ENCODE assay signal across 14 mouse cellular contexts in the genomic region with DNA sequence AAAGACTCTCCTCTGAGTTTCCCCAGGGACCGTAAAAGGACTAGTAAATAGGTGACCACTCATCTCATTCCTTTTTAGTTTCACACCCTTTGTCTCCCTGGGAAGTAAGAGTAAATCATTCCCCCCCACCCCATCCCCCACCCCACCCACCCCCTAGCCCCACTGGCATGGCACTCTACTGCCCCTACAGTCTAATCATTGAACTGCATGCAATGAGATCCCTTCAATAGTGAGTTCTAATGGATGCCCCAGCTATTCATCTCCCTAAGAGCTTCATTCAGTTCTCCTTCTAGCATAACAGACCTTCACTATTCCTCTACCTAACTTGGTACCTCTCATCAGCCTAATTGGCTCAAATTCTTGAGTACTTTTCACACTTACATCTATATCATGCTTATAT. TPM values are rescaled to one million over a fixed set of nuclear protein-coding genes. Genes with fewer than 3 reads are reported as not detected.
A peak's percentile ranks its signal among the peaks of the same experiment; 100 is the strongest.
DNase-seq lines count a peak whose midpoint lies in the region; ATAC-seq and TF ChIP-seq lines count a peak whose summit lies in the region.
"Had no signal": no experiment of that assay in that cellular context is flagged by ENCODE, and none has a peak within 500 bp of the region (broad histone marks: within the 10 kb centered on the region; RNA-seq: fewer than 3 reads in every experiment).

No protein-coding gene starts in this region.

- no peaks in the 10 kb centered on the region for H3K27me3 ChIP-seq in liver, embryonic 14.5 days (ENCODE audit: control insufficient read depth, insufficient read depth, low read length)
- H3K27me3 ChIP-seq in liver, embryonic 11.5 days (replicated peaks; ENCODE audit: control insufficient read depth, insufficient read depth, low read length) = no peaks in the 10 kb centered on the region
- no peaks in the 10 kb centered on the region for H3K27me3 ChIP-seq in CH12.LX (replicated peaks)
- no peaks in the 10 kb centered on the region for H3K27me3 ChIP-seq in forebrain, embryonic 15.5 days
- H3K27me3 ChIP-seq: embryonic facial prominence, embryonic 15.5 days; lung, embryonic 15.5 days had no signal

- no peak overlapping the region for H3K4me2 ChIP-seq in liver, embryonic 14.5 days (ENCODE audit: low read depth)
- H3K4me2 ChIP-seq in liver, embryonic 11.5 days = no peak overlapping the region
- no peak overlapping the region for H3K4me2 ChIP-seq in CH12.LX (ENCODE audit: insufficient read depth, low read depth, poor library complexity, severe bottlenecking)
- no peak overlapping the region for H3K4me2 ChIP-seq in forebrain, embryonic 15.5 days (replicated peaks)
- H3K4me2 ChIP-seq: embryonic facial prominence, embryonic 15.5 days; lung, embryonic 15.5 days had no signal

- H3K27ac ChIP-seq in liver, embryonic 14.5 days = no peak overlapping the region
- H3K27ac ChIP-seq in liver, embryonic 11.5 days (ENCODE audit: low read depth, low read length) = no peak overlapping the region
- no peak overlapping the region for H3K27ac ChIP-seq in CH12.LX (ENCODE audit: insufficient read depth, low read depth)
- H3K27ac ChIP-seq in forebrain, embryonic 15.5 days (replicated peaks) = no peak overlapping the region
- H3K27ac ChIP-seq: embryonic facial prominence, embryonic 15.5 days; lung, embryonic 15.5 days had no signal

- no peak for TF ChIP-seq RAD21 in CH12.LX (IDR thresholded peaks at IDR 0.05; ENCODE audit: low read depth, low read length)

- in situ Hi-C loops in CH12.LX (cut with MboI; ENCODE audit: low pct_ligation_motif_present, low pct_unique_long_range_greater_than_20kb, low sequenced_read_pairs) = no loop called here

- no peaks in the 10 kb centered on the region for H3K9me3 ChIP-seq in liver, embryonic 14.5 days (ENCODE audit: control insufficient read depth, low read length)
- no peaks in the 10 kb centered on the region for H3K9me3 ChIP-seq in liver, embryonic 11.5 days (ENCODE audit: control insufficient read depth, low read length)
- no peaks in the 10 kb centered on the region for H3K9me3 ChIP-seq in CH12.LX (replicated peaks; ENCODE audit: low read length)
- H3K9me3 ChIP-seq in forebrain, embryonic 15.5 days = no peaks in the 10 kb centered on the region
- H3K9me3 ChIP-seq: embryonic facial prominence, embryonic 15.5 days; lung, embryonic 15.5 days had no signal

- dilution Hi-C loops in CH12.LX (cut with MboI; ENCODE audit: extremely low pct_ligation_motif_present, extremely low pct_unique_long_range_greater_than_20kb, low sequenced_read_pairs) = no loop called here

- TF ChIP-seq POLR2A in CH12.LX (IDR thresholded peaks at IDR 0.05; ENCODE audit: low read depth, low read length) = no peak

- no peak overlapping the region for H3K4me3 ChIP-seq in liver, embryonic 14.5 days (ENCODE audit: insufficient read depth in 1 of 2, low read depth in 2 of 2, low read length in 2 of 2)
- no peak overlapping the region for H3K4me3 ChIP-seq in liver, embryonic 11.5 days (ENCODE audit: low read depth, low read length)
- H3K4me3 ChIP-seq in CH12.LX (replicated peaks in 1 of 3; ENCODE audit: low read depth in 2 of 3, low read length in 2 of 3, poor library complexity in 1 of 3) = no peak overlapping the region
- H3K4me3 ChIP-seq in forebrain, embryonic 15.5 days = no peak overlapping the region
- H3K4me3 ChIP-seq: embryonic facial prominence, embryonic 15.5 days; lung, embryonic 15.5 days had no signal

- no peak for ATAC-seq in CD4-positive, CD25-positive, alpha-beta regulatory T cell, adult 4 months
- no peak for ATAC-seq in liver, embryonic 14.5 days (ENCODE audit: insufficient read depth)
- ATAC-seq in liver, embryonic 11.5 days (replicated peaks; ENCODE audit: low FRiP score) = no peak
- peak; percentile 53; the same call in 1 of the 2 replicates for ATAC-seq in granulocyte monocyte progenitor cell, adult 5-6 weeks (replicated peaks; ENCODE audit: poor library complexity, severe bottlenecking)
- ATAC-seq in megakaryocyte, adult 5-6 weeks (ENCODE audit: poor library complexity, severe bottlenecking) = no peak
- no peak for ATAC-seq in forebrain, embryonic 15.5 days (replicated peaks)

- H3K9ac ChIP-seq in liver, embryonic 14.5 days (replicated peaks) = no peak overlapping the region
- H3K9ac ChIP-seq in liver, embryonic 11.5 days (ENCODE audit: low read depth, low read length) = no peak overlapping the region
- H3K9ac ChIP-seq in CH12.LX (ENCODE audit: insufficient read depth, low read depth) = no peak overlapping the region
- H3K9ac ChIP-seq in forebrain, embryonic 15.5 days (replicated peaks) = no peak overlapping the region
- H3K9ac ChIP-seq: embryonic facial prominence, embryonic 15.5 days; lung, embryonic 15.5 days had no signal

- peak; percentile 55 for TF ChIP-seq CTCF in liver, embryonic 14.5 days (IDR thresholded peaks at IDR 0.05; ENCODE audit: low read depth)
- TF ChIP-seq CTCF in CH12.LX (conservative IDR thresholded peaks at IDR 0.05 in 1 of 2, IDR thresholded peaks at IDR 0.05 in 1 of 2; ENCODE audit: low read depth in 2 of 2, low read length in 2 of 2) = peak in 1 of 2 experiments; percentile 24; a peak in 1 of 4 replicates

- DNase-seq in CD4-positive, CD25-positive, alpha-beta regulatory T cell, adult 2 months (ENCODE audit: low read depth, low spot score) = peak; percentile 49
- no peak for DNase-seq in liver, embryonic 14.5 days (ENCODE audit: low read depth in 3 of 3, low spot score in 3 of 3)
- no peak for DNase-seq in liver, embryonic 11.5 days (ENCODE audit: low spot score)
- peak; percentile 45 for DNase-seq in CH12.LX (ENCODE audit: extremely low read depth)
- DNase-seq: adrenal gland, postnatal 25 days; heart, postnatal 36 days; kidney, adult 2 months; left cerebral cortex, postnatal 4 days had no signal

- 88% methylated on average over 1 of the region's 1 CpGs for WGBS in liver, embryonic 14.5 days (ENCODE audit: insufficient replicate concordance)
- 91% methylated on average over 1 of the region's 1 CpGs for WGBS in liver, embryonic 11.5 days
- WGBS in forebrain, embryonic 15.5 days = 93% methylated on average over 1 of the region's 1 CpGs

- no peak for TF ChIP-seq EP300 in liver, embryonic 14.5 days (IDR thresholded peaks at IDR 0.05; ENCODE audit: low read depth)
- TF ChIP-seq EP300 in CH12.LX (IDR thresholded peaks at IDR 0.05; ENCODE audit: low read length) = no peak

- no peaks in the 10 kb centered on the region for H3K79me2 ChIP-seq in CH12.LX (replicated peaks; ENCODE audit: control insufficient read depth, extremely low read depth, insufficient read depth, poor library complexity, severe bottlenecking)

- no peaks in the 10 kb centered on the region for H3K36me3 ChIP-seq in liver, embryonic 14.5 days (replicated peaks; ENCODE audit: control insufficient read depth, insufficient read depth, low read depth)
- H3K36me3 ChIP-seq in liver, embryonic 11.5 days (ENCODE audit: control insufficient read depth, insufficient read depth, low read length) = no peaks in the 10 kb centered on the region
- H3K36me3 ChIP-seq in CH12.LX (replicated peaks in 1 of 2; ENCODE audit: control insufficient read depth in 1 of 2, insufficient read depth in 1 of 2, low read length in 1 of 2) = no peaks in the 10 kb centered on the region
- no peaks in the 10 kb centered on the region for H3K36me3 ChIP-seq in forebrain, embryonic 15.5 days
- H3K36me3 ChIP-seq: embryonic facial prominence, embryonic 15.5 days; lung, embryonic 15.5 days had no signal

- peaks cover 19% of the 10 kb centered on the region in 2 experiments for H3K4me1 ChIP-seq in liver, embryonic 14.5 days (replicated peaks; ENCODE audit: control insufficient read depth in 2 of 2, insufficient read depth in 2 of 2, low read length in 1 of 2)
- peaks cover 6% of the 10 kb centered on the region; the same call in 1 of the 2 replicates for H3K4me1 ChIP-seq in liver, embryonic 11.5 days (replicated peaks; ENCODE audit: control insufficient read depth, insufficient read depth, low read length)
- H3K4me1 ChIP-seq in CH12.LX (ENCODE audit: control insufficient read depth in 1 of 2, insufficient read depth in 2 of 2) = peaks cover 0 to 13% of the 10 kb centered on the region in 2 experiments; a peak in 1 of 4 replicates
- peaks cover 12% of the 10 kb centered on the region for H3K4me1 ChIP-seq in forebrain, embryonic 15.5 days
- H3K4me1 ChIP-seq: embryonic facial prominence, embryonic 15.5 days; lung, embryonic 15.5 days had no signal

TF ChIP-seq in CH12.LX, 34 proteins besides CTCF, POLR2A, EP300 and RAD21 (continues in another document):
- TF ChIP-seq KAT2A (IDR thresholded peaks at IDR 0.05; ENCODE audit: insufficient replicate concordance, low read length) (no peak), SIN3A (IDR thresholded peaks at IDR 0.05; ENCODE audit: low read length) (no peak), USF1 (IDR thresholded peaks at IDR 0.05; ENCODE audit: low read depth, low read length) (no peak)

RNA-seq across cellular contexts. Expression of a gene that starts 20.9 kb away (rescaled TPM):
- polyA plus RNA-seq in CD4-positive, CD25-positive, alpha-beta regulatory T cell, adult 4 months (2017; shearing (Covaris generic)) = 1 to 10 TPM; 8.2 to 8.8 TPM
- polyA plus RNA-seq in liver, embryonic 14.5 days (2012; rRNA removed) = 3.6 and 4.5 TPM in 2 replicates
- polyA plus RNA-seq in liver, embryonic 14.5 days (2014; fragmentation: Nextera tagmentation; extraction: Ambion mirVana) = 10.2 and 13.5 TPM in 2 replicates
- polyA plus RNA-seq in liver, embryonic 11.5 days (2014; fragmentation: Nextera tagmentation; extraction: Ambion mirVana) = 8.7 and 12.9 TPM in 2 replicates
- total RNA-seq in CH12.LX (2012; rRNA removed) (0.08 TPM in 1 of 2 replicates, not detected in the other), CH12.LX (2014; rRNA removed) (0.15 and 0.26 TPM in 2 replicates)
- polyA plus RNA-seq in CH12.LX (2012; ENCODE audit: insufficient read length, low read depth) = 0.18 and 0.47 TPM in 2 replicates
- 12.7 and 31.5 TPM in 2 replicates for total RNA-seq in granulocyte monocyte progenitor cell, adult 5-6 weeks (2014; fragmentation: Nextera tagmentation)
- 8.9 and 12.2 TPM in 2 replicates for total RNA-seq in granulocyte monocyte progenitor cell, adult 5-6 weeks (2017)
- 88.4 and 109 TPM in 2 replicates for total RNA-seq in megakaryocyte, adult 5-6 weeks (2015)
- total RNA-seq in megakaryocyte, adult 5-6 weeks (2017) = 52.7 and 57.5 TPM in 2 replicates
- polyA plus RNA-seq in forebrain, embryonic 15.5 days (2015; fragmentation: Nextera tagmentation; extraction: Ambion mirVana) = 10.4 and 11.5 TPM in 2 replicates

RNA-seq across cellular contexts. Expression of a gene that starts 33.7 kb away (rescaled TPM):
- 1 to 10 TPM; 3.9 to 5.8 TPM for polyA plus RNA-seq in CD4-positive, CD25-positive, alpha-beta regulatory T cell, adult 4 months (2017; shearing (Covaris generic))
- polyA plus RNA-seq in liver, embryonic 14.5 days (2012; rRNA removed) = 0.93 TPM in 2 replicates
- 1.9 and 2.7 TPM in 2 replicates for polyA plus RNA-seq in liver, embryonic 14.5 days (2014; fragmentation: Nextera tagmentation; extraction: Ambion mirVana)
- 0.44 and 1.6 TPM in 2 replicates for polyA plus RNA-seq in liver, embryonic 11.5 days (2014; fragmentation: Nextera tagmentation; extraction: Ambion mirVana)
- 0.04 TPM in 1 of 2 replicates, not detected in the other for total RNA-seq in CH12.LX (2012; rRNA removed)
- total RNA-seq in CH12.LX (2014; rRNA removed) = 0.07 and 0.12 TPM in 2 replicates
- polyA plus RNA-seq in CH12.LX (2012; ENCODE audit: insufficient read length, low read depth) = 0.06 and 0.16 TPM in 2 replicates
- not detected in 2 replicates for total RNA-seq in granulocyte monocyte progenitor cell, adult 5-6 weeks (2014; fragmentation: Nextera tagmentation)
- 0.78 TPM in 1 of 2 replicates, not detected in the other for total RNA-seq in granulocyte monocyte progenitor cell, adult 5-6 weeks (2017)
- total RNA-seq in megakaryocyte, adult 5-6 weeks (2015) = 7.7 and 9.2 TPM in 2 replicates
- total RNA-seq in megakaryocyte, adult 5-6 weeks (2017) = 9.3 and 10.2 TPM in 2 replicates
- polyA plus RNA-seq in forebrain, embryonic 15.5 days (2015; fragmentation: Nextera tagmentation; extraction: Ambion mirVana) = 0.43 and 0.49 TPM in 2 replicates

Comparison
In these comparisons a context has a peak if more than half of its experiments do, and no peak if none do; other contexts are left out.
1. DNase-seq: peak in CD4-positive, CD25-positive, alpha-beta regulatory T cell, adult 2 months (single experiment) and CH12.LX (single experiment); none in liver, embryonic 14.5 days (0 of 3) and liver, embryonic 11.5 days (single experiment).